Mouse (Mus musculus) lung, embryonic 14.5 days (tissue): ENCODE results near the gene Dapk1. TPM values are rescaled to one million over a fixed set of nuclear protein-coding genes. Genes with fewer than 3 reads are reported as not detected.
"Not testable (repeated sequence)": the region's sequence is repeated elsewhere in the genome, so short reads cannot be mapped to it uniquely, and the experiment has no call there.

Source experiments
- ATAC-seq: fragments of 200-750 bp; cut with Nextera tagmentation; 2 replicates; pipeline ENCODE4 v1.8.0; 2017; ENCODE audit warnings: mild to moderate bottlenecking, moderate TSS enrichment, moderate library complexity; ENCODE audit not compliant: insufficient read depth
- DNase-seq: peaks from one replicate; pipeline ENCODE4 v3.0.0-alpha.2; 2015
- H3K27ac ChIP-seq: fragments of 300-500 bp; sonication (generic); 2 replicates; pipeline ENCODE4 v1.5.1; 2014; ENCODE audit warnings: low read depth, mild to moderate bottlenecking, moderate library complexity
- H3K27me3 ChIP-seq: fragments of 300-500 bp; sonication (generic); 2 replicates; pipeline ENCODE4 v1.6.1; 2014; ENCODE audit warnings: low read length, control low read depth; ENCODE audit not compliant: insufficient read depth
- H3K36me3 ChIP-seq: fragments of 300-500 bp; sonication (generic); 2 replicates; pipeline ENCODE4 v1.6.1; 2014; ENCODE audit warnings: control low read depth; ENCODE audit not compliant: insufficient read depth
- H3K4me1 ChIP-seq: fragments of 300-500 bp; sonication (generic); 2 replicates; pipeline ENCODE4 v1.6.1; 2014; ENCODE audit warnings: antibody characterized with exemption, control low read depth; ENCODE audit not compliant: insufficient read depth
- H3K4me2 ChIP-seq: fragments of 300-500 bp; sonication (generic); 2 replicates; pipeline ENCODE4 v1.6.1; 2014; ENCODE audit warnings: mild to moderate bottlenecking
- H3K4me3 ChIP-seq: fragments of 300-500 bp; sonication (generic); 2 replicates; pipeline ENCODE4 v1.5.1; 2014; ENCODE audit warnings: low read depth, low read length
- H3K9ac ChIP-seq: fragments of 300-500 bp; sonication (generic); 2 replicates; pipeline ENCODE4 v1.6.1; 2014
- H3K9me3 ChIP-seq: fragments of 300-500 bp; sonication (generic); 2 replicates; pipeline ENCODE4 v1.6.1; 2016; ENCODE audit warnings: low read depth, low read length, control low read depth
- CTCF ChIP-seq: IDR thresholded peaks from 2 replicates; pipeline ENCODE4 v1.5.1; 2016; ENCODE audit warnings: antibody characterized with exemption, low read depth
- WGBS: fragments of 180-500 bp; shearing (Covaris S2); extraction: QIAGEN DNeasy Blood & Tissue Kit; methylation state at CpG from one replicate; pipeline ENCODE4 v1.1.7; 2014; 5-methylcytosine and 5-hydroxymethylcytosine counted together
- polyA plus RNA-seq: library from polyadenylated mRNA; unstranded; fragments of >200 nt; fragmentation: Nextera tagmentation; extraction: Ambion mirVana; gene quantifications from 2 replicates; pipeline ENCODE4 v1.2.1, GENCODE M21; 2014

Gene Dapk1
- polyA plus RNA-seq, 1 experiment from 2014 or later = 14.1 TPM

DNA sequence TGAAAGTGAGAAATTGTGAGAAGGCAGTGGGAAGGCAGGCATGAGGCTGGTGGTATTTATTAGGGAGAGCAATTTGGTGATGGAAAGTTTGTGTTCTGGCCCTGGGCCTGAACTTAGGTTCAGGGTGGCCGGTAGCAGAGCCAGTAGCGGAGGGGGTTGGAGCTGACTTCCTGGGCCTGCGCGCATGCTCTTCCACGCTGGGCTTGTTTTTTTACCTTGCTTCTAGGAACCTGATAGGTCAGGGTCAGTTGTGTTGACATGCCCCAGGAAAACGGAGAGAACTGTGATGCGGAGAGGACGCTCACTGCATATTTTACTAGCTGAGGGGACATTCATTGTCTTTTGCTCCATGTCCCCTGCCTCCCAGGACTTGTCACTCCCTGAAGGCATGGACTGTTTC, 5.7 kb downstream of the Dapk1 start:
- H3K4me2 ChIP-seq = no peak overlapping the region
- peaks cover 6% of the 10 kb centered on the region; the same call in 1 of the 2 replicates for H3K36me3 ChIP-seq
- DNase-seq (no peak), ATAC-seq (no peak)
- no peaks in the 10 kb centered on the region; the same call in 1 of the 2 replicates for H3K4me1 ChIP-seq
- H3K4me3 ChIP-seq = no peak overlapping the region
- H3K27me3 ChIP-seq = no peaks in the 10 kb centered on the region
- WGBS = 80% methylated on average over 8 of the region's 8 CpGs
- no peak overlapping the region for H3K27ac ChIP-seq
- no peaks in the 10 kb centered on the region for H3K9me3 ChIP-seq
- H3K9ac ChIP-seq = no peak overlapping the region
- TF ChIP-seq CTCF = no peak

DNA sequence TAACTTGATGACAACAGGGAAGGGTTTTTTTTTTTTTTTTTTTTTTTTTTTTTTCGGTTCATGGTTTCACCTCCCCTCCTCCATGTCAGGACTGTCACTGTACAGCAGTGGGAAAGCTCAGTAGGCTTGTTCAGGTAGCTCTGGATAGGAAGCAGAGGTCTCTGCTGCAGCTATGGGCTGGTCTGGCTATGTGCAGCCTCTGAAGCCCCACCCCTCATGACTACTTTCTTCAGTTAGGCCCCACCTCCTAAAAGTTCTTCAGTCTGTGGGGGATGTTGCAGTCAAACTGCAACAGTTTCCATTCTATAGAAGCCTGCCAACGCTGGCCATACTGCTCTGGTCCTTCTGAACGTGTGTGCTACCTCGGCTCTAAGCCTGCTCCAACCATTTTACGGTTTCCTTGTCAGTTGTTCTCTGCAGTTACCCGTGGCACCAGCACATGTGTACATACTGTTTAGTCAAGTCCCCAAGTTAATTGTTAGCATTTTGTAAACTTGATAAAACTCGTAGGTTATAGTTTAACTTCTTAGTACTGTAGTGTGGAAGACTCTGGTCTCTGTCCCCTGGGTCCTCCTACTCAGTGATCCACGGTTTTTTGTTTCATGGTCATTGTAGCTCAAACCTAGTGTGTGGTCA, 6.8 kb downstream of the Dapk1 start:
- WGBS = 56% methylated on average over 8 of the region's 8 CpGs
- no peak for TF ChIP-seq CTCF
- ATAC-seq = no peak

DNA sequence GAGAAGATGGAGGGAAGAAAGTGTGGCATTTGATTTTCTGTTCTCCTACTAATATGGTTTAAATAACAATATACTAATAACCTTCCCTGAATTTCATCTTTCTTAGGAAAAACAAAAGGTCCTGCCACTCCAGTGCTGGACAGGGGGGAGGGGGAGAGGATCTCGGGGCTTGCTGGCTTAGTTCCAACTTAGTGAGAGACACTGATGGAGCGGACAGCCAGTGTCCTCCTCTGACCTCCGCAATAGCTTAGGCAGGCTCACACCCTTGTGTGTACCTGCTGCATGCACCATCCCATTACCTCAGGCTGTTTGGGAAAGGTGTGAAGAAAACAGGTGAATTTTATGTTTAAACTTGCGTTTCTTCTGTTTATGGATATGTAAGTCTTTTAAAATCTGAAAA, 7.5 kb downstream of the Dapk1 start:
- Histone ChIP-seq H3K27ac (no peak overlapping the region), H3K4me1 (no peaks in the 10 kb centered on the region), H3K27me3 (no peaks in the 10 kb centered on the region), H3K9me3 (no peaks in the 10 kb centered on the region), H3K9ac (no peak overlapping the region), H3K4me3 (no peak overlapping the region), H3K36me3 (peaks cover 6% of the 10 kb centered on the region; the same call in 1 of the 2 replicates), H3K4me2 (no peak overlapping the region)
- DNase-seq (no peak), ATAC-seq (no peak)
- 42% methylated on average over 4 of the region's 4 CpGs for WGBS
- no peak for TF ChIP-seq CTCF

More for the DNA sequence above, 6.8 kb downstream of the Dapk1 start:
- Histone ChIP-seq H3K27ac (no peak overlapping the region), H3K4me2 (no peak overlapping the region), H3K4me3 (no peak overlapping the region), H3K4me1 (no peaks in the 10 kb centered on the region), H3K9ac (no peak overlapping the region), H3K9me3 (no peaks in the 10 kb centered on the region), H3K27me3 (no peaks in the 10 kb centered on the region), H3K36me3 (peaks cover 6% of the 10 kb centered on the region; the same call in 1 of the 2 replicates)
- DNase-seq = no peak

DNA sequence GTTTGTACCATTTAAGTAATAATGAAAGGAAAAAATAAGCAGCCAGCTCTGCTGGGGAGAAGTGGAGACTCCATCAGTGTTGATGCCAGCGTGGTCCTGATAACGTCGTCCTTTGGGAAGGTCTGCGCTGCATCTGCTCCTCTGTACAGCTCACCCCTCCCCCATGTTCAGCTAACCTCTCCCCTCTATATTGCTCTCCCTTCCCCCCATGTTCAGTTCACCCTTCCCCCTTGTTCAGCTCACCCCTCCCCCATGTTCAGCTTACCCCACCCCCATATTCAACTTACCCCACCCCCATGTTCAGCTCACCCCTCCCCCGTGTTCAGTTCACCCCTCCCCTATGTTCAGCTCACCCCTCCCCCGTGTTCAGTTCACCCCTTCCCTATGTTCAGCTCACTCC, 8.8 kb downstream of the Dapk1 start:
- WGBS = 44% methylated on average over 6 of the region's 6 CpGs
- no peak for DNase-seq

DNA sequence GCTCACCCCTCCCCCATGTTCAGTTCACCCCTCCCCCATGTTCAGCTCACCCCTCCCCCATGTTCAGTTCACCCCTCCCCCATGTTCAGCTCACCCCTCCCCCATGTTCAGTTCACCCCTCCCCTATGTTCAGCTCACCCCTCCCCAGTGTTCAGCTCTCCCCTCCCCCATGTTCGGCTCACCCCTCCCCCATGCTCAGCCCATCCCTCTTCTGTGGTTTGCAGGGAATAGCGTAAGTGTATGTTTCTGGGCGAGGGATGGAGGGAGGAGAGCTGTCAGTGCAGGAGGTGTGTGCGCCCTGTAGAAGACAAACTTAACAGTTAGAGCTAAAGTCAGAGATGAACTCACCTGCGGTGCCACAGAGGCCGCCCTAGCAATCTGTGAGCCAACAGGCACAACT, 9.2 kb downstream of the Dapk1 start:
- DNase-seq = not testable (repeated sequence)

More for the DNA sequence above, 8.8 kb downstream of the Dapk1 start:
- Histone ChIP-seq H3K4me1 (no peaks in the 10 kb centered on the region), H3K27me3 (no peaks in the 10 kb centered on the region), H3K4me2 (no peak overlapping the region), H3K27ac (no peak overlapping the region), H3K9me3 (no peaks in the 10 kb centered on the region), H3K4me3 (no peak overlapping the region), H3K36me3 (peaks cover 6% of the 10 kb centered on the region; the same call in 1 of the 2 replicates), H3K9ac (no peak overlapping the region)
- ATAC-seq = no peak
- TF ChIP-seq CTCF = no peak

DNA sequence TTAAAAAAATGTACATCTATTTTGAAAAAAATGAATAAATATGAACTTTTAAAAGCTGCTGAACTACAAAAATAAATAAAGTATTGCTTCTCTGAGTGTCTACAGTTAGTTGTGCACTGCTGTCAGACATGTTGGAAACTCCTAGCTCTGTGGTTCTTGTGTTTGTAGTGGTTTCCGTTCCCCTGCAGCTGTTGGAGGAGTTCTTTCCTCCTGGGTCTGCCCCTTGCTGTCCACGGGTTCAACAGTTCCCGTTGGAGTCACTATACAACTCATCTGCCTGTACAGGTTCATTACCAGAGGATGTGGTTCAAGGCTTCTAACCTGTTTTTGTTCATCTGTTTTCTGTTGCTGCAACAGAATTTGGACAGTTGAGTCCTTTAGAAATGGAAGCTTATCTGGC, 10.4 kb downstream of the Dapk1 start:
- Histone ChIP-seq H3K4me3 (no peak overlapping the region), H3K4me1 (no peaks in the 10 kb centered on the region), H3K36me3 (0 out of 2 replicates have a peak, but pooled peaks cover 6% of the 10 kb centered on the region), H3K9ac (no peak overlapping the region), H3K4me2 (no peak overlapping the region), H3K9me3 (no peaks in the 10 kb centered on the region), H3K27me3 (no peaks in the 10 kb centered on the region), H3K27ac (no peak overlapping the region)
- no peak for TF ChIP-seq CTCF
- ATAC-seq (no peak), DNase-seq (no peak)
- 61% methylated on average over 3 of the region's 3 CpGs for WGBS

More for the DNA sequence above, 9.2 kb downstream of the Dapk1 start:
- WGBS = 59% methylated on average over 6 of the region's 6 CpGs
- H3K27me3 ChIP-seq, H3K4me1 ChIP-seq, H3K4me3 ChIP-seq, H3K9me3 ChIP-seq, ATAC-seq, H3K9ac ChIP-seq, H3K27ac ChIP-seq, H3K36me3 ChIP-seq, H3K4me2 ChIP-seq: not testable (repeated sequence)

DNA sequence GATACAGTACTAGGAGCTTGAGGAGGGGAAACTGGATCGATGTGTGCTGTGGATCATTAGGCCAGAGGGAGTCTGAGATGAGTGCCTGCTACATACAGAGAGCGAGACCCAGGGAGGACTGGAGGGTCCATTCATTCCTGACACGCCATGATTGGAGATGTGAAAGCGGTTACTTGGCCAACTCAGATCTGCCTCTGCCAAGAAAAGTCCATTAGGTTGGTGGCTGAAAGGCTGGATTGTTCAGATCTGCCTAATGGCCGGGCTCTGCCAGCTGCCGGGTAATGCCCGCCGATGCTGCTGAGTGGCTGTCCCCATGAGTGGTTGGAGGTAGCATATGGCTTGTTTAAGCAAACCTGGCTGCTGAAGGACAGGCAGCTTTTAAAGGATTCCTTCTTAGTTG, 12.4 kb downstream of the Dapk1 start:
- H3K4me2 ChIP-seq = no peak overlapping the region
- ATAC-seq (no peak), DNase-seq (no peak)
- H3K4me1 ChIP-seq = no peaks in the 10 kb centered on the region
- H3K9me3 ChIP-seq = no peaks in the 10 kb centered on the region
- H3K9ac ChIP-seq = no peak overlapping the region
- 82% methylated on average over 8 of the region's 8 CpGs for WGBS
- 0 out of 2 replicates have a peak, but pooled peaks cover 6% of the 10 kb centered on the region for H3K36me3 ChIP-seq
- H3K27me3 ChIP-seq = no peaks in the 10 kb centered on the region
- TF ChIP-seq CTCF = no peak
- no peak overlapping the region for H3K4me3 ChIP-seq
- H3K27ac ChIP-seq = no peak overlapping the region
